Mouse (Mus musculus) lung, postnatal 10 days (tissue): ENCODE measurements around the gene Rlbp1.
A peak's percentile ranks its signal among the peaks of the same experiment; 100 is the strongest.

ENCODE experiments used
- DNase-seq: peaks from one replicate; pipeline ENCODE4 v3.0.0; 2021

The Rlbp1 gene

DNA sequence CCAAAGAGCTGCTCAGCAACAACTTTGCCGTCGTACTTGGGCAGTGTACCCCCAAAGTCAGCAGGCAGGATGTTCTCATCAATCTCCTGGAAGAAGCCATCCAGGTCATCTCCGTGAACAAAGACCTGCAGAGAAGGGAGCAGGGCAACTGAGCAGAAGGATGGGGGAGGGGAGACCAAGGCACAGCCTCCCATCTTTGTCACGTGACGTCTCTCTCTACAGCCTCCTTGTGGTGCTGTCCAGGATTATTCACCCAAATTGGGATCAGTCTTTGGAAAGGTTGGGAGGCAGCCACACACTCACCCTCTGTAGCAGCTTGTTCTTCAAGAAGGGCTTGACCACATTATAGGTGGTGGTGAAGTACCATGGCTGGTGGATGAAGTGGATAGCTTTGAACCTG is 11.3 kb downstream of the Rlbp1 start:
- no peak for DNase-seq

DNA sequence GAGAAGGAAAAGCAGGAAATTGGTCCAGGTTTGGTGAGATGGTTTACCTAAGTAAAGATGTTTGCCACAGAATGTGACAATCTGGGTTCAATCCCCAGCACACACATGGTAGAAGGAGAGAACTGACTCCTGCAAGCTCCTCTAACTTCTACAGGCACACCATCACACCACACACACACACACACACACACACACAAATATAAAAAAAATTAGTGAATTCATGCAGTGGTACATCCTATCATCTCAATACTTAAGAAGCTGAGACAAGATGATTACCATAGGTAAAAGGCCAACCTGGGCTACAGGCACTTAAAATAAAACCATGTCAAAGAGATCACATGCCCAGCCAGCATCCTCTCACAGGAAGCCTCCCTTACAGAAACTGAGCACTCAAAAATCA is 12.8 kb downstream of the Rlbp1 start:
- no peak for DNase-seq

DNA sequence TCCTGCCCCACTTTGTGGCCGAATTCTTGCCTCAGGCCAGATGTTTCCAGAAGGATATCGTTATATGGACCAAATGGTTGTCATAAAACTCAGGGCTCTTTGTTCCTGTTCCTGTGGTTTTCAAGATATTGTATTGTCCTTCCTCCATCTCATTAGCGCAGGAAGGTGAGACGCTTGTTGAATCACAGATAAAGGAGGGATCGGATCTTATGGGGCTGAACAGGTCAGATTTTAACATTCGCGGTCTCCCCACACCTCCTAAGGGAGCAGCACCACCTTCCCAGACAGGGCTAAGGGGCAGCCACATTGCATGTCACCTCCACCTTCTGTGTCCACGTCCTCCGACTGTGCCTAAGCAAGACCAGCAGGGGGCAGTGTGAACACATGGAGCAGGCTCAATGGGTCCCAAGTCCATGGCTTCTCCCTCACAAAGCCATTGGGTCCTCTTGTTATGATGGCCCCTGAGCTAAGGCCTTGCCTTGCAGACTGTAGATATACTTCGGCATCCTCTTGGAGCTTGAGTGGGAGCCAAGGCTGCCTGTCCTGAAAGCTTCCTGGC is 15.4 kb downstream of the Rlbp1 start:
- DNase-seq: peak; percentile 86

DNA sequence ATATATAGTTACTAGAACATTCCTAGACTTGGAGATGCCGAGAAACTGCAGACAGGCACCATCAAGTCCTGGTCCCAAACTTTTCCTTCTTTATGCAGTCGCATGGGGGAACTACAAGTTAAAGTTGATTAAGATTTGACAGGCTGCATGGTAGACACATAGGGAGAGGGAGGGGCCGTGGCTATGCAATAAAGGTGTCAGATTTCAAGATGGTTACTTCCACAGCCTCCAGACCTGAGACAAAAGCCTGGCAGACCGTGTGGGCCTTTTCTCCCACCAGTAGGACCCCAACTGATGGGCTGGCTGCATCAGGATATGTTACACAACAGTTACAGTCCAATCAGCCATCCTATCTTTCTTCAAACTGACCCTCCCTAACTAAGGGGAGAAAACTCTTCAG is 17.4 kb downstream of the Rlbp1 start:
- no peak for DNase-seq

DNA sequence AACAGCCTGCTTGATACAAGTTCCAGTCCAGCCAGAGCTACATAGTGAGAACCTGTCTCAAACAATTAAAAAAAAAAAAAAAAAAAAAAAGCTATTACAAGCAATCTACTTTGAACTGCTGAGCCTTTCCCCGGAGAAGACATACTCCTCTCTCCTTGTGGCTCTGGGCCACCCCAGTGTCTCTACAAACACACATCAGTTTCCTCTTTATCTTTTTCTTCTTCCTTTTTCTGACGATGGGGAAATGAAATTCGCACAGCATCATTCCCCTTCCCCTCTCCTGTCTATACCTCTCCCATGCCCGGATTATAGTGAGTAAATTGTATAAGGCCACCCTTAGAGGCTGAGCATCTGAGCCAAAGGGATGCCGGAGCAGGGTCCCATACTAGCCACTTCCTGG is 18.2 kb downstream of the Rlbp1 start:
- DNase-seq: no peak

DNA sequence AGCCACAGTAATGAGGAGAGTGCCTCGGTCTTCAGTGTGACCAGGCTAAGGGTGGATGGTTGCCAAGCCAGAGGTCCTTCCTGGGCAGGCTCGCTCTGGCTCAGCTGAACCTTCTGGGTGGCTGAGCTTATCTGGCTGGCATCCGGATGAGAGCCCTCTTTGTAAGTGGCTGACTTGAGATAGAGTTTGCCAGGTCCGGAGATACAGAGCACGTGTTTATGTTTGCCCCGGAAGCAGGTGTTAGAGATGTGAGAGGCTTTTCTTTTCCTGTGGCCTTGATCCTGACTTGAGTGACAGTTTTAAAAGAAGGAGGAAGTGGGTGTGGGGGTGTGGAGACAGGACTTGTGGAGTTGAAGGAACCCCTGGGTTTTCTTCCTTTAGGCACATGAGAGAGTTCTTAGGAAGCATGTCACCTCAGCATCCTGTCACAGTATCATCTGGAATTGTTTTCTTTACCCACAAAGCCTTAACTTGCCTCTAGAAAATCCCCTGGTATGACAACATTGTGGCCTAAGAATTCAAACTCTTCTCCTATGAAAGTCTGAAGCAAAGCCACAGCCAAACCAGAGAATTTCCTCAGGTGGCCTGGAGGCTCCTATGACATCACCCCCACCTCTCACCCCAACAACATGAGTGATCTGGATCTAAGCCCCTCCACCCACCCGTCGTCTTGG is 23.3 kb downstream of the Rlbp1 start:
- peak; percentile 85 for DNase-seq

DNA sequence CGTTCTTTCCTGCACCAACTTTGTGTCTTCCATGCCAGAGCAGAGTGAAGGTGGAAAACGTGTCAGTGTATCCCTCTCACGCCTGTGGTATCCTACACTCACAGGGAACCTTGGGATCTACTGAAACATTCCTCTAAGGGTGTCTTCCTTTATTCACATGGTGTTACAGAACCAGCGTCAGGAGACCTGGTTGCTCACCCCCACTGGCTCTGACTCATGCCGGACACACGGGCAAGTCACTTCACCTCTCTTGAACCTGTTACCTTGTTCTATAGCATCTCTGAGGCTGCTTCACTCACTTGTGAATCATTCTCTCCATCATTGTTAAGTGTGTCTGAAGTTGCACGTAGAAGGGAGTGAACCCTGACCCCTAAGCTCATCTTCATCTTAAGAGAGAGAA is 24.0 kb downstream of the Rlbp1 start:
- DNase-seq: no peak

DNA sequence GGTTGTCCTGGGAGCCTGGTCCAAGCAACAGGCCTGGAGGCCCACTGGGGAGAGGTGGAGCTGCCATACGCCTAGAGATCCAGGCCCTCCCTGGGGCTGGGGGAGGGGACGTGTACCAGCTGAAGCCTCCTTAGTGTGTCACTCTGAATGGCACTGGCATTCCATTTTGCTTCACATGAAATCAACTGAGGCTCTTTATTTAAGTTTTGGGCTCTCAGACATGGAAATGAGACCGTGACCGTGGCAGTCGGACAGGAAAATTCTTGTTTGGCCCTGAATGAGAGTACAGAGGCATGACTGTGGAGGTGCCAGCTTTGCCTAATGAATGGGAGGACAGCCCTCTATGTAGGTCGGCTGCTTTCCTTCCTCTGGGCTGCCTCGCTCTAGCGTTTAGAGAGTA is 24.6 kb downstream of the Rlbp1 start:
- no peak for DNase-seq

DNA sequence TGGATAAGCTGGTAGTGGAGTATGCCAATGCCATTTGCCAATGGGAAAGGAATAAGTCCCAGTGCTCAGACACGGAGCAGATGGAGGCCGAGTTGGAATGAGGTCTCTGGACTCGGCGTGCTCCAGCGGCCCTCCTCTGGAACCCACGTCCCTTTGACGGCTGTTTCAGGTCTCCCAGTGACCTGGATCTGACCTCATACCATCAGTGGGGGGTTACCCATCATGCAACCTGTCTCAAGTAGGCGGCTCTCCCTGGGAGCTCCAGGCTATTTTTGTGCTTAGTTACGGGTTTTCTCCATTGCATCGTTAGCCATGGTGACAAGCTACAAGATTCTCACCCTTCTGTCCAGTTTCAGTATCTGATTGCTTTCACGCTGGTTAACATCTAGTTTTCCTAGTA is 26.8 kb downstream of the Rlbp1 start:
- no peak for DNase-seq

DNA sequence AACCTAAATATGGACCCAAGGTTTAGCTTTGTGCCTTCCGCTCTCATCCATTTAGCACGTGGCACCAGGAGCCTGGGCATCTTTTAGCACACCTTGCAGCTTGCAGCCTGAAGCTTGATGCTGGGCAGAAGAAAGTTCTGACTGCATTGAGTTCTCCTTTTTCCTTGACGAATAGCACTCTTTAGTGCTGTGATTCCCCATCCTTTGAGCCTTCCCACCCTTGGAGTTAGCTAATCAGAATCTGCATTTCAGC is 27.7 kb downstream of the Rlbp1 start:
- no peak for DNase-seq

DNA sequence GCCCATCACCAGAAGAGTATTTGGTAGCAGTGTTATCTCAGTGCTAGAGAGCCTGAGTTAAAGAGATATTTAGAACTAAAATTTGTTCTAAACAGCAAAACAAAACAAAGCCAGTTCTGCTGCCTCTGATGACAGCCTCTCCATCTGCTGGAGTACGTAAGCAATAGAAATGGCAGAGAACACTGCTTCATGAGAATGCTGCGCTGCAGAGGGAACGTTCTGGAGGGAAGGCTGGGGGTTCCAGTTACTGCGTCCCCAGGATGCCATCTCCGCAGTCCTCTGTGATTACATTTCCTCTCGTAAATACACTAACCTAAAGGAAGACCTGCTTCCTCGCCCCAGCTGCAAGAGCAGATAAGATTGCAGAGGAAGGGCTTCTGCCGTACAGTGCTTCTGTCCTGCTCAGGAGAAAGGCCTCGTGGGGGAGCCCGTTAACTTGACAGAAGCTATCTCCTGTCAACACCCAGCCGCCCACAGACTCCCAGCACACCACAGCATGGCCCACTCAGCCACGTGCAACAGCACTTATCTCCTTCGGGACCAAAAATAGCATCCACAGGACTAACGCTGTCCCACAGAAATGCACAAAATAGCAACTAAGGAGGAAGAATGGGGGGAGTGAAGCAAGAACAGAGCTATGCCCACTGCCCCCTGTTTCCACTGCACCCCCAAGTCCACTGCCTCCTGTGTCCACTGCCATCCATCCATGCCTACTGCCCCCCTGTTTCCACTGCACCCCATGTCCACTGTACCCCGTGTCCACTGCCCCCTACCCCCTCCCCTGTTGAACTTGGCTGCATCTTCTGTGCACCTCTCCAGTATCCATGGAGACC is 28.3 kb downstream of the Rlbp1 start:
- DNase-seq: peak; percentile 60

DNA sequence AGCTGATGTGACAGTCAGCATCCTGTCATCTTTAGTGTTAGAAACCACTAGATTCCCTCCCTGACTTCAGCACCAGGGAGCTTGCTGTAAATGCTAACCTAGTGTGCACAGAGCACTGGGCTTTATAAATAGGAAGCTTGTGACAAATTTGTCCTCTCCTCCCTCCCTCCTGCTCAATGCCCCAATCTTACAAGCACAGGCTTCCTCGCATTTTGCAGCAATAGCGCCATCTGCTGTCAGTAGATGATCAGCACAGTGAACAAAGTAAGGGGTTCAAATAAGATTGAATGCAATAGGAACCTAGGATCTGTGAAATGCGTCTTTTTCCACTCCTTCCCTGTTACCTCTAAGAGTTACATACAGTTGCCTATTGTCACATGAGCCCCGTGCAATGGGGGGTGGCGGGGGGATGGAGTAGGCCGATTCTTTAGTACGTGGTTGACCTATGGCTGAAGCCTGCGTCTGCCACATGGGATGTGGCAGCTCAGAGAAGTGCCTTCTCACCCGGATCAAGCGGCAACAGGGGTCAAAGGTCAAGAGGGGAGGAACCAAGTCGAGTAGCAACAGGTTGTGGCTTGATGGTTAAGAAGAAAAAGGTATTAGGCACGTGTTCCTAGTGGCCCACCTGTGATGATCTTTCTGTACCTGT is 37.0 kb downstream of the Rlbp1 start:
- peak; percentile 85 for DNase-seq

DNA sequence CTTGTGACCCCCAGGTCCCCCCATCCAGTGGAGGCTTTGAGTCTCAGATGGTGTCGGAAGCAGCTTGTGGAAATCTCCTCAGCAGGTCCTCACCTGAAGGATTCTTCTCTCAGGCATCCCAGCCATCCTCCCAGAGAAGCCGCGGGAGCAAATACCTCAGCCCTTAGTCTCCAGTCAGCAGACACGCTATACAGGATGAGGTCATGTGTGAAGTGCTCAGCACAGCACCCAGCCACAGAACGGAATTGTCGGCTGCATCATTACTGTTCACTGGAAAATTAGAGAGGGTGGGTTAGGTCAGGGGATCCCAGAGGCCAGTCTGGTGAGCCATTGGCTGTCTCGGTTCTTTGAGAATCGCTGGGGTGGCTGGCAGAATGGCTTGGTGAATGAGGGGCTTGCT is 38.0 kb downstream of the Rlbp1 start:
- no peak for DNase-seq

DNA sequence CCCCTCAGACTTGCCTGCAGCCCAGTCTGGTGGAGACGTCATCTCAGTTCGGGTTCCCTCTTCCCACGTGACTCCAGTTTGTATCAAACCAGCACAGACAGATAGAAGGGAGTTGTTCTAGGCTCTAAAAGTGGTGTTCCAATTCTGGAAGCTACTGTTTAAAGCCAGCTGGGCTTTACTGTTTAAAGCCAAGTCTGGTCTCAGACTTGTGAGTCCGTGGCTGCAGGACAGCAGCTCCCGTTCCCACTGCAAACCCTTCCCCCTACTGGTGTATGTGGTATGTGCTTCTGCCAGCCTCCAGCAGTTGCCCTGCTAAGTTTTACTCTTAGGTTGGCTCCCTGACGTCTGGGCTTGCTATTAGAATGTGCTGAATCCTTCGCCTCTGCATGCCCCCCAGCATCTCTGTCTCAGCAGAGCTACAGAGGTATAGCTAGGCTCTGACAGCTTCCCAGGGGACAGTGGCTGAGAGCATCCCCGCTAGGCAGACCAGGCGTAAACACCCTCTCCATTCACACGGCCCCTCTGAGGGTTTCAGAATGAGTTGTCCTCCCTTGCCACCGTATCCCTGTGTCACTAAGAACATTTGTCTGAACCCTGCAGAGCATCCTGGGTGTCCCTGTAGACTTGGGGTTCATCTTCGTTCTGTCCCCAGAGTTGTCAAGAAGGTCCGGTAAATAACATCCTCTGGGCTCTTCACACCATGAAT is 39.6 kb downstream of the Rlbp1 start:
- DNase-seq: peak; percentile 33

DNA sequence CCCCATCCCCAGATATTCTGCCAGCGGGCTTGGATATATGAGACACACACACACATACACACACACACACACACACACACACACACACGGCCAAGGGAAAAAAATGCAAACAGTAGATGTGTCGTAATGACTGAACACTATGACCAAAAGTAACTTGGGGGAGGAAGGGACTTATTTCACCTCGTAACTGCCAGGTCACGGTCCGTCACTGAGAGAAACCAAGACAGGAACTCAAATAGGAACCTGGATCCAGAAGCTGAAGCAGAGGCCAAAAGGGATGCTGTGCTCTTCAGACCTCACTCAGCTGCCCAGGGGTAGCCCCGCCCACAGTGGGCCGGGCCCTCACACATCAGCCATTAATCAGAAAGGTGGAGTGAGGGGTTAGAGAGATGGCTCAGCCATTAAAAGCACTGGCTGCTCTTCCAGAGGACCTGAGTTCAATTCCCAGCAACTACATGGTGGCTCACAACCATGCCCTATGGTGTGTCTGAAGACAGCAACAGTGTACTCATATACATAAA is 40.2 kb downstream of the Rlbp1 start:
- DNase-seq: no peak

DNA sequence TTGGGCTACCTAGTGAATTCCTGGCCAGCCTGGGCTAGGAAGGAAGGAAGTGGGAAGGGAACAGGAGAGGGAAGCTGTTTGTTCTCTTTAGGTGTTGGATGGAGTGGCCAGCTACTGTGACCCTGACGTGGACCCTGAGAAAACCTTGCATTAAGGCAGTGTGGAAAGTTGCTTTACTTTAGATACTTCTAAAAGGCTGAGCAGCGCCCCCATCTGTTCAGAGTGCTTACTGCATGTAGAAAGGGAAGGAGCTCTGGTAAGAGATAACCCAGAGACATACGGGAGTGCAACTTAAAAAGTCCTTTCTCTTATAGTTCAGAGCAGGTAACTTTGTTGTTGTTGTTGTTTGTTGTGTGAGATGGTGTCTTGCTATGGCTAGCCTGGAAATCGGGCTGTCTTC is 40.9 kb downstream of the Rlbp1 start:
- DNase-seq: peak; percentile 78

DNA sequence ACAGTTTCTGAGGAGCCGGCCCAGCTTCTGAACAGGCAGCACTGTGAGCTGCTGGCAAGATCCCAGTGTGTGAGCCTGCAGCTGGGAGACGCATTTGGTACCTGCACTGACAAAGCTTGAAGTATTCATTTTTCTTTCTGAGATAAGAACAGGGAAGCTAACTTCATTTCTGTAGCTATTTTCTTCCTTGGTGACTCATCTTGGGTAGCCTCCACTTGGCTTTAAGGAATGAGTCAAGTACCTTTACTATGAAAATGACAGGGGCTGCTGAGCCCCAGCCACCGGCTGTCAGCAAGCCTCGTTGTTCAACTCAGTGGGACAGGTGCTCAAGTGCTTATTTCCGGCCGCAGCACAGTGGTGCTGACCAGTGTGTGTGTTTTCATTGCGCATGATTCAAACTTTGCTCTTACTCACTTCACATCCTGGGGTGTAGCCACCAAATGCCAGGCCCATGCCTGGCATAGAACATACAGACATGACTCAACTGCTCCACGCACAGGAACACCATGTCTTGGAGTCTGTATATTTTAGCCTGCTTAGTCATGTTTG is 50.4 kb downstream of the Rlbp1 start:
- no peak for DNase-seq

DNA sequence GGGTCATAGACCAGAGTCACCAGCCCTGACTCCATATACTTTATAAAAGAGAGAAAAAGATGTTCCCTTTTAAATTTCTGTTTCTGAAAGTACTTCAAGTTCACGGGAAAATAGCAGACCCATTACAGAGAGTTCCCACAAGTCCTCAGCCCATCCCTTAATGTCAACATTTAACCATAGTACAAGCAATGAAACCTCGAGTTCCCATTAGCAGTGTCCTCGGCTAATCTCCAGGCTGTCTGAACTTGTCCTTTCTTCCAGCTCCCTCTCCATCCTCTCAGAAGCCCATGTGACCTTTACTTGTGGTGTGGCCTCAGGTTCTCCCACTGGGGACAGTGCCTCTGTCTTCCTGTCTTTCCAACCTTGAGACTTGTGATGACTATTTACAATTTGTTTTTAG is 53.4 kb downstream of the Rlbp1 start:
- DNase-seq: no peak

DNA sequence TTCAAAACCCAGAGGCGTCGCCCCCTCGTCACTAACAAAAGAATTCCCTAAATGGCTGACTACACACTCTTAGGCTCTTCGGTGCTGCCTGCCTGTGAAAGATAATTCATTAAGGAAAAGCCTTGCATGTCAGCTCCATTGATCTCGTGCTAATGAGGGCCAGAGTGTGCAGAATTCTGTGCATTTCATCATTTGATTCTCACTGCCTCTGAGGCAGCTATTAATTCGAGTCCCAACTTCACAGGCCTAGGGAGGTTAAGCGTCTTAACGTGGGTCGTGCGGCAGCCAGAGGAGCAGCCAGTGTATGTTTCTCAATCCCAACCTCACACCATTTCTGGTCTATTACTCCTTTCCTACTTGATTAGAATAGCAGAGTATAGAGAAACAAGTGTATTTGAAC is 55.7 kb downstream of the Rlbp1 start:
- no peak for DNase-seq

DNA sequence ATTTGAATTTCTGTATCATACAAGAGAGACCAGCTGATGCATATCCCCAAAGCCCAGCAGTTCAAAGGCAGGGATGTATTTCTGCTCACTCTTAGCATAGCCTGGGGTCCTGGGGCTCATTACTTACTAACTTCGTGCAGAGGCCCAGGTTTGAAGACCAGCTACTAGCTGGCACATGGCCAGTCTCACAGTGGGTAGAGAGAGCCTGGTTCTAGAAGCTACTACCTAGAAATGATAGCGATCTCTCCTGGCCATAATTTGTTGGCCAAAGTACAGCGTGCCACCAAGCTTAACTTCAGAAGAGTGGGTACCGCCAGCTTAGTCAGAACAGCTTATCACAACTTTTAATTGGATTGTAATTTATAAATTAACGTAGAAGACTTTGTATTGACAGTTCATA is 58.1 kb downstream of the Rlbp1 start:
- DNase-seq: no peak
